In the genomic region with DNA sequence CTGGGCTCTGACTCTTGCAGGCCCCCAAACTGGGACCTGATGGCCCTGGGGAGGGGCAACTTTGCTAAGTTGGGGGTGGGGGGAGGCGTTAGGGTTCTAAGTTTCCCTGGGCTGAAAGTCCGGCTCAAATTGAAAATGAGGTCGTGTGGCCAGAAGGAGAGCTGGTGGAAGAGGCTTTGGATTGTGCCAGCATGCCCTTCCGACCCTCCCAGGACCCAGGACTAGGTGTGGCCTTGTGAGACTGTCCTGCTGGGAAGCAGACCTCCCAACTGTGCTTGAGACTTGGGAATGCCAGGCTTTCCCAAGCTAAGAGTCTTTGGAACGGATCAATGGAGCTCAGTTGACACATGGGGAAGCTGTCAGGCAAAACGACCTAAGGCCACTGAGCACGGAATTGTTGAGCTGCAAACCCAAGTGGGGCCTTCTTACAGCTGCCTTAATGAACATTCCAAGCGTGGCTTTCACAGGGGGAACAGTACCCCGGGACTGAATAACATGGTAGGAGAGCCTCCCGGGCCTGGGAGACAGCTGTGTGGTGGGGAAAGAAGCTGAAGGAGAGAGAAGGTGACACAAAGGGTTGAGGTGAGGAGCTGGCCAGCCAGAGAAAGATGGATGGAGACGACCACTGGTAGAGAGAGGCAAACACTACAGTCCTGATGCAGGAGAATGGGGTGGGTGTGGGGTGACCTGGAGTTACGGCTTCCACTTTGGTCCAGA, we compare ENCODE assay signal across 8 mouse cellular contexts. TPM values are rescaled to one million over a fixed set of nuclear protein-coding genes. Genes with fewer than 3 reads are reported as not detected.
DNase-seq lines count a peak whose midpoint lies in the region; ATAC-seq and TF ChIP-seq lines count a peak whose summit lies in the region.

No protein-coding gene starts in this region.

- TF ChIP-seq CTCF in hindbrain, postnatal 0 days (IDR thresholded peaks at IDR 0.05; ENCODE audit: low read depth) = no peak
- TF ChIP-seq CTCF in stomach, postnatal 0 days (IDR thresholded peaks at IDR 0.05; ENCODE audit: low read depth) = no peak

- 34% methylated on average over 12 of the region's 12 CpGs for WGBS in hindbrain, postnatal 0 days
- 41% methylated on average over 12 of the region's 12 CpGs for WGBS in liver, embryonic 15.5 days (ENCODE audit: insufficient replicate concordance)
- WGBS in stomach, postnatal 0 days = 36% methylated on average over 12 of the region's 12 CpGs

- no peaks in the 10 kb centered on the region for H3K9me3 ChIP-seq in hindbrain, postnatal 0 days (ENCODE audit: low read length)
- H3K9me3 ChIP-seq in liver, embryonic 15.5 days (replicated peaks) = no peaks in the 10 kb centered on the region
- H3K9me3 ChIP-seq in stomach, postnatal 0 days (ENCODE audit: control insufficient read depth, low read length) = no peaks in the 10 kb centered on the region

- peaks cover 12% of the 10 kb centered on the region for H3K4me1 ChIP-seq in hindbrain, postnatal 0 days (ENCODE audit: insufficient read depth, low read length)
- peaks cover 57% of the 10 kb centered on the region for H3K4me1 ChIP-seq in liver, embryonic 15.5 days (replicated peaks)
- H3K4me1 ChIP-seq in stomach, postnatal 0 days (replicated peaks; ENCODE audit: control insufficient read depth, insufficient read depth) = peaks cover 12% of the 10 kb centered on the region

- H3K27me3 ChIP-seq in hindbrain, postnatal 0 days (ENCODE audit: insufficient read depth, low read length) = no peaks in the 10 kb centered on the region
- H3K27me3 ChIP-seq in liver, embryonic 15.5 days = peaks cover 31% of the 10 kb centered on the region
- H3K27me3 ChIP-seq in stomach, postnatal 0 days (ENCODE audit: control insufficient read depth, insufficient read depth, low read length) = no peaks in the 10 kb centered on the region

- peak; percentile 27 for DNase-seq in thymus, postnatal 4 days
- DNase-seq in thymus, postnatal 14 days = no peak
- DNase-seq in hindbrain, postnatal 0 days (ENCODE audit: low spot score) = no peak
- no peak for DNase-seq in stomach, postnatal 0 days (ENCODE audit: low spot score)
- DNase-seq in ovary, postnatal 14 days (ENCODE audit: low spot score) = no peak
- no peak for DNase-seq in adrenal gland, adult 8-10 months

- TF ChIP-seq EP300 in stomach, postnatal 0 days (optimal IDR thresholded peaks at IDR 0.05) = no peak

- H3K4me2 ChIP-seq in hindbrain, postnatal 0 days (ENCODE audit: low read depth, low read length) = peak overlapping the region; percentile 77
- peak overlapping the region; percentile 76 for H3K4me2 ChIP-seq in liver, embryonic 15.5 days
- H3K4me2 ChIP-seq in stomach, postnatal 0 days (replicated peaks; ENCODE audit: low read depth) = peak overlapping the region; percentile 93

- peak overlapping the region; percentile 55; the same call in 1 of the 2 replicates for H3K9ac ChIP-seq in hindbrain, postnatal 0 days (replicated peaks; ENCODE audit: low read length)
- H3K9ac ChIP-seq in liver, embryonic 15.5 days = no peak overlapping the region
- peak overlapping the region; percentile 13; the same call in 1 of the 2 replicates for H3K9ac ChIP-seq in stomach, postnatal 0 days (ENCODE audit: low read length)

- no peak for ATAC-seq in hindbrain, postnatal 0 days
- no peak for ATAC-seq in liver, embryonic 15.5 days (ENCODE audit: insufficient read depth)
- ATAC-seq in stomach, postnatal 0 days (ENCODE audit: low FRiP score, low TSS enrichment) = no peak
- ATAC-seq in cerebellum, adult (ENCODE audit: insufficient number of reproducible peaks, low FRiP score, low TSS enrichment) = no peak

- 0 out of 2 replicates have a peak overlapping the region, but pooled peaks have one; percentile 51 for H3K27ac ChIP-seq in hindbrain, postnatal 0 days
- H3K27ac ChIP-seq in liver, embryonic 15.5 days (replicated peaks) = no peak overlapping the region
- H3K27ac ChIP-seq in stomach, postnatal 0 days (replicated peaks) = peak overlapping the region; percentile 87

- H3K36me3 ChIP-seq in hindbrain, postnatal 0 days (ENCODE audit: insufficient read depth, low read length) = peaks cover 13% of the 10 kb centered on the region; the same call in 1 of the 2 replicates
- 0 out of 2 replicates have a peak, but pooled peaks cover 3% of the 10 kb centered on the region for H3K36me3 ChIP-seq in liver, embryonic 15.5 days (replicated peaks)
- peaks cover 7% of the 10 kb centered on the region; the same call in 1 of the 2 replicates for H3K36me3 ChIP-seq in stomach, postnatal 0 days (ENCODE audit: control insufficient read depth, insufficient read depth, low read length)

- H3K4me3 ChIP-seq in hindbrain, postnatal 0 days (ENCODE audit: low read length) = peak overlapping the region; percentile 39
- H3K4me3 ChIP-seq in liver, embryonic 15.5 days (replicated peaks) = peak overlapping the region; percentile 43
- H3K4me3 ChIP-seq in stomach, postnatal 0 days (ENCODE audit: low read depth, low read length) = no peak overlapping the region

RNA-seq across cellular contexts. Expression of gene Maff, which starts 11.7 kb away (rescaled TPM):
- 4.0 and 5.4 TPM in 2 replicates for total RNA-seq in hindbrain, postnatal 0 days (2014; rRNA removed)
- polyA plus RNA-seq in hindbrain, postnatal 0 days (2015; fragmentation: Nextera tagmentation; extraction: Ambion mirVana) = 1.7 and 2.0 TPM in 2 replicates
- 2.1 and 2.6 TPM in 2 replicates for polyA plus RNA-seq in liver, embryonic 15.5 days (2015; fragmentation: Nextera tagmentation; extraction: Ambion mirVana)
- 11.4 and 11.9 TPM in 2 replicates for polyA plus RNA-seq in stomach, postnatal 0 days (2015; fragmentation: Nextera tagmentation; extraction: Ambion mirVana)
- total RNA-seq in adrenal gland, adult 8-10 months (2022) = 1 to 10 TPM; 5.2 to 6.7 (median 6.1) TPM

RNA-seq across cellular contexts. Expression of gene Pla2g6, which starts 29.9 kb away (rescaled TPM):
- total RNA-seq in hindbrain, postnatal 0 days (2014; rRNA removed) = 24.3 and 28.8 TPM in 2 replicates
- 15.2 and 15.7 TPM in 2 replicates for polyA plus RNA-seq in hindbrain, postnatal 0 days (2015; fragmentation: Nextera tagmentation; extraction: Ambion mirVana)
- polyA plus RNA-seq in liver, embryonic 15.5 days (2015; fragmentation: Nextera tagmentation; extraction: Ambion mirVana) = 14.8 and 15.6 TPM in 2 replicates
- polyA plus RNA-seq in stomach, postnatal 0 days (2015; fragmentation: Nextera tagmentation; extraction: Ambion mirVana) = 8.8 and 9.4 TPM in 2 replicates
- total RNA-seq in adrenal gland, adult 8-10 months (2022) = 10 to 100 TPM; 27.8 to 36.2 (median 33.1) TPM

RNA-seq across cellular contexts. Expression of gene Tmem184b, which starts 45.2 kb away (rescaled TPM):
- 72.4 and 113 TPM in 2 replicates for total RNA-seq in hindbrain, postnatal 0 days (2014; rRNA removed)
- polyA plus RNA-seq in hindbrain, postnatal 0 days (2015; fragmentation: Nextera tagmentation; extraction: Ambion mirVana) = 26.6 and 31.6 TPM in 2 replicates
- 11.6 and 11.7 TPM in 2 replicates for polyA plus RNA-seq in liver, embryonic 15.5 days (2015; fragmentation: Nextera tagmentation; extraction: Ambion mirVana)
- polyA plus RNA-seq in stomach, postnatal 0 days (2015; fragmentation: Nextera tagmentation; extraction: Ambion mirVana) = 21.2 and 22.3 TPM in 2 replicates
- 10 to 100 TPM; 39.1 to 76.8 (median 65.3) TPM for total RNA-seq in adrenal gland, adult 8-10 months (2022)
